Mouse (Mus musculus) heart, postnatal 36 days (tissue): ENCODE measurements around the gene Scgb1b29. TPM values are rescaled to one million over a fixed set of nuclear protein-coding genes. Genes with fewer than 3 reads are reported as not detected.
"Not testable (repeated sequence)": the region's sequence is repeated elsewhere in the genome, so short reads cannot be mapped to it uniquely, and the experiment has no call there.

Experiments
- DNase-seq, 2 experiments: peaks; one replicate each; pipeline ENCODE4 v3.0.0; 2021 to 2022
- intact Hi-C: fragments of 180-260 bp; cut with DNase I; formaldehyde crosslinking; loops from one replicate; pipeline ENCODE4 v1.15.1; 2025
- total RNA-seq, 2 experiments: library from RNA; stranded (reverse); gene quantifications; 2 replicates each; pipeline ENCODE4 v1.2.3; 2021

Scgb1b29 gene
- total RNA-seq, result not detected

- DNase-seq, intact Hi-C loops: not testable (repeated sequence)
These were observed at the start of gene Scgb1b29 for GRCm38 (mm10) chr7:32441241-32441640. Scgb1b29 (plus strand) TSS chr7:32441541.

GRCm38 (mm10) chr7:32428636-32429035 is 12.7 kb upstream of the Scgb1b29 start:
- DNase-seq, result not testable (repeated sequence)

More at GRCm38 (mm10) chr7:32428636-32429035, 12.7 kb upstream of the Scgb1b29 start:
- intact Hi-C loops, result not testable (repeated sequence)

Other genes starting within 250 kb of the Scgb1b29 start
- not detected for gene Scgb2b11, start 230.4 kb upstream of the Scgb1b29 start, total RNA-seq
- gene Scgb1b11, start 218.7 kb upstream of the Scgb1b29 start, total RNA-seq, result not detected
- gene Scgb2b12, start 114.3 kb upstream of the Scgb1b29 start, total RNA-seq, result not detected
- gene Scgb1b12, start 107.4 kb upstream of the Scgb1b29 start, total RNA-seq, result not detected